Mouse (Mus musculus) neutrophil, adult 5-6 weeks (primary cell): Measurements from ENCODE around the gene Rapgefl1. TPM values are rescaled to one million over a fixed set of nuclear protein-coding genes. Genes with fewer than 3 reads are reported as not detected.
A peak's percentile ranks its signal among the peaks of the same experiment; 100 is the strongest.

ENCODE experiments used
- ATAC-seq: fragments of 151-379, 151-347 bp; 2 replicates; pipeline ENCODE4 v1.8.0; 2017; ENCODE audit warnings: mild to moderate bottlenecking, moderate TSS enrichment; ENCODE audit not compliant: insufficient number of reproducible peaks, poor library complexity, low FRiP score, severe bottlenecking; ENCODE audit errors: extremely low read depth
- total RNA-seq: library from RNA; stranded (forward); fragments of 200-1000 nt; gene quantifications from 2 replicates; pipeline ENCODE4 v1.2.3, GENCODE M21; 2017

The Rapgefl1 gene
- 0.58 and 0.61 TPM in 2 replicates for total RNA-seq

DNA sequence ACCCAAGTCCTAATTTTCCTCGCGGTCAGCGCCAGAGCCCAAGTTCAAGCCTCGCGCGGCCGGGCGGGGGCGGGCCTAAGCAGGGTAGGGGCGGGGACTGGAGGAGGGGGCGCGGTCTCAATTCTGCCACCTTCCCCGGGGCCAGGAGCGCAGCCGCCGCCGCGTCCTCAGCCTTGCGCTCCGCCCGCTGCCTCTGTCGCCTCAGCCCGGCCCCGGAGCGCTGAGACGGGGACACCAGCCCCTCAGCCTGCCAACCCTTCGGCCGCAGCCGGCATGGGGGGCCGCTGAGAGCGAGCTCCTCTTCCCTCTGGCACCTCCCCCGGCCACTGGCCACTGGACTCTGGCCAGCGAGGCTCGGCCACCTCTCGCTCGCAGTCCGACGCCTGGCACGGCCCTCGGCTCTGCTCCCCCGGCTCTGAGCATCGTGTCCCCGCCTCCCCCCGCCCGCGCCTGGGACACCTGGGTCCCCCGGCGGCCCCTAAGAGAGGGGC, at the start of gene Rapgefl1:
Gene Rapgefl1 (plus strand): TSS at position 135 of the 491 bp plus-strand sequence.
- peak; percentile 69 for ATAC-seq

DNA sequence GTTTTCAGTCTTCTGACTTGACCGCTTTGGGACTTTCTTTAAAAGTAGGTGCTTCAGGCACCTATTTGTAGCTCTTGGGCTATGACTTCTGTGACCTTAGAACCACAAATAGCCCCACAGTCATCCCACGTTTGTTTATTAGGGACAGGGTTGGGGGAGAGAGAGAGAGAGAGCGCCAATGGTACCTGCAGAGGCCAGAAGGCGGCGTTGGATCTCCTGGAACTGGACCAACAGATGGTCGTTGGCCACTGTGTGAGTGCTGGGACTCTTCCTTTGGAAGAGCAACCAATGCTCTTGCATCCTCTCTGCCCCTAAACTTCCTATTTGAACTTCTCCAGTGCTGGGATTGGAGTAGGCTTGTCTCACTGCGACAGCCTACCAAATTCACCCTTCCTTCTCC, 49.4 kb upstream of the Rapgefl1 start:
- ATAC-seq, result no peak

DNA sequence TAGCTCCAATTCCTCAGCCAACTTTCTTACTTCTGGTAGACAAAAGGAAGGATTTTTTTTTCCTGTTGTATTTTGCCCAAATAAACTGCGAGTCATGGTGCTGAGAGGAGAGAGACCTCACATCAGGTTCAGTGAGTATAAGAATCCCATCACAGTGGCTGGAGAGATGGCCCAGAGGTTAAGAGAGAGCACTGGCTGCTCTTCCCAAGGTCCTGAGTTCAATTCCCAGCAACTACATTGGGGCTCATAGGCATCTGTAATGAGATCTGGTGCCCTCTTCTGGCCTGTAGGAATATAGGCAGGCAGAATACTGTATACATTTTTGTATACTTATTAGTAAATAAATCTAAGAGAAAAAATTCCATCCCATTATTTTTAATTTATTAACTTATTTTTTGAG, 48.9 kb upstream of the Rapgefl1 start:
- ATAC-seq, result no peak

DNA sequence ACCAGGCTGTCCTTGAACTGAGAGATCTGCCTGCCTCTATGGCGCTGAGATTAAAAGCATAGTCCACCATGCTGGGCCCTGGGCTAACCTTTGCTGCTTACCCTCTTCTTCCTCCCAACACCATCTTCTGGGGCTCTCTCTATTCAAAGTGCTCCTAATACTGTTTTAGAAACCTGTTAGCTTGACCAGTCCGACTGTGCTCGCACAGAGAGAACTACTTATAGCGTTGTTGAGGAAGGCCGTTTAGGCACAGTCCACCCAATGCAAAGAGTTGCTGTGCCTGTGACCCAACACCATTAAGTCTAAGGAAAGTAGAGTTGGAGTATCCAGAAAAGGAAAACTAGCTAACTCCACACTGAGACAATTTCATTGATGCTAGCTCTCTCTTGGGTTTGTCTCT, 48.4 kb upstream of the Rapgefl1 start:
- no peak for ATAC-seq

DNA sequence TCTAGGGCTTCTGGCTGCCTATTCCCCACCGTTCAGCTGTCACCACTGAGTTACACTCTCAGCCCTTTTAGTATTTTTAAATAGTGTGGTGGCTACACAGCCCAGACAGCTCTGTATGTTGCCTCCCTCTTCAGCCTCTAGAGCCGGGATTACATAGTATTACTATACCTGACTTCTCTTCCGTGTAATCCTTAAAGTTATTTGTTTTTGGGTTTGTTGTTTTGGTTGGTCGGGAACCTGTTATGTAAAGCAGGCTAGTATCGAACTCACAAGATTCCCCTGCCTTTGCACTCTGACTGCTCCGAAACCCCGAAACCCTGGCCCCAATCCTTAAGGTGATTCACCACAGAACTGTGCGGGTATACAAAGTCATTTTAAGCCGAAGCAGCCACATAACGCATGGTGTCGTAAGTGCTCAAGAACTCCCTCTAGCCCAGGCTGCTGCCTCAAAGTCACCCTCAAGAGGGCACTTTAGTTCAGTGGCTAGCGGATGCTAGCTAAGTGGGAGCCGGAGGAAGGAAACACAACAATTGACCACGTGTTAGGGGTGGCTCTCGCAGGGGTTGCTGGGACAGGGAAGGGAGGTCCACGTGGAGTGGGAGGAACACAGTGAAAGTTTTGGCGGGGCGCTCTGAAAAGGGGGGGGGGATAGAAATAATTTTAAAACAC, 47.9 kb upstream of the Rapgefl1 start:
- ATAC-seq, result peak; percentile 91

DNA sequence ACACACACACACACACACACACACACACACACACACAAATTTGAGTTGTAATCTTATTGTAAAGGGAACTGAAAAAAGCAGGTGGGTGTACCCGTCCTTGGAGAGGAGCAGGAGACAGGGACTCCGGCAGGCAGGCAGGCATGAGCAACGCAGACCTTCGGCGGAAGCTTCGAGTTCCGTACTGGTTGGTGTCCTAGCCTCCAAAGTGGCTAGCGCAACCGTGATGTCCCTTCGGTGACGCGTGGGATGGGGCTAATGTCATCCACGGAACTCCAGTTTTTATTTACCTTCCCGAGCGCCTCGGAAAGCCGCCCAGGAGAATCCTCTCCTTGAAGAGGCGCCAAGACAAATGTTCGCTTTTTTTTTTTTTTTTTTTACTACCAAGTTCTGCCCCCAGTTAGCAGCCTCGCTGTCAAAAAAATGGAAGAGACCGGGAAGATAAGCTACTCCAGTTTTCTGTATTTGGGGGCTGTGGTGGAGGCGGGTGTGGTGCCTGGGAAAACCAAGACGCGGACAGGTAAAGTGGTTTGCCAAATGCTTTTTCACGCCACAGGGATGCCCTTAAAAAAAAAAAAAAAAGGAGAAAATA, 47.3 kb upstream of the Rapgefl1 start:
- no peak for ATAC-seq

DNA sequence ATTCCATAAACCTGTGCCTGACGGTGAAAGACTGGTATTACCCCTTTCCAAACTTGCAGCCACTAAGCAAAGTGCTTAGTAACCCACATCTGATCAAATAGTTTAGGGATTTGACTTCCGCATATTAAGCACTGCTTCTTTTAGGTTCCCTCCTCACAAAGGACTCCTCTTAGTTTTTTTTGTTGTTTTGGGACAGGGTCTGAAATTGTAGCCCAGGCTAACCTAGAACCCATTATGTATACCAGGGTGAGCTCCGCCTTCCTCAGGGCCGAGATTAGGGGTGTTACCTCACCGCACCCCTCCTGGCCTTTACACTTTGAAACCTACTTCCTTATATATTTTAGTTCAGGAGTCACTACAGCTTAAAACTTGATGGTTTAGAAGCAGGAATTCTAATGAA, 46.8 kb upstream of the Rapgefl1 start:
- no peak for ATAC-seq

DNA sequence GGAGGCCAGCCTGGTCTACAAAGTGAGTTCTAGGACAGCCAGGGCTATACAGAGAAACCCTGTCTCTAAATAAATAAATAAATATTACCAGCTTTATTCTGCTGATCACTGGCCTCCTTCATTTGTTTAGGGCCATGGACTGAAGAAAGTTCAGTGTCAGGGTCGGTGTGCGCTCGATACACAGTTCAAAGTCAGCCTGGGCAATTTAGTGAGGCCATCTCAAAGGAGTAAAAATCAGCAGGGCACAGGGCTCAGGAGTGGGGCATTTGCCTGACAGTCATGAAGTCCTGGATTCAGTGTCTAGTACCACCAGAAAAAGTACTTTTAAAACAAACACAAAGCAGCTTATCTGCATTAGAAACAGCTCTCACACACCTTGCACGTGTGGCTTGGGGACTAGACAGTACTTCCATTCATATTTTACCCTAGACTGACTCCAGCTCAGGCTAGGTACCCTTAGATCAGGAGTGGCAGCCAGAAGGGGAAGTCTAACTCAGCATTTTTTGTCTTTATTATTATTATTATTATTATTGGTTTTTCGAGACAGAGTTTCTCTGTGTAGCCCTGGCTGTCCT, 45.9 kb upstream of the Rapgefl1 start:
- no peak for ATAC-seq

DNA sequence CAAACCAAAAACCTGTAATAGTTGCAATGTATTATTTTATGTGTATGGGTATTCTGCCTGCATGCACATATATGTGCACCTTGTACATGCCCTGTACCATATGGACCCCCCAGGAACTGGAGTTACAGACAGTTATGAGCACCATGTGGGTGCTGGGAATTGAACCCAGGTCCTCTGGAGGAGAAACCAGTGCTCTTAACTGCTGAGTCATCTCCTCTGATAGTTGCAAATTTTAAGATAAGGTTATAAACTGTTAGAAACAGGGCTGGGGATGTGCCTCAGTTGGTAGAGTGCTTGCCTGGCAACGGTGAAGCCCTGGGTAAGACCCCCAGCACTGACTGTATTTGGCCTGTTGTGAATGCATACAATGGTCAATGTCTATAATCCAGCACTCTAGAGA, 45.1 kb upstream of the Rapgefl1 start:
- ATAC-seq, result no peak

DNA sequence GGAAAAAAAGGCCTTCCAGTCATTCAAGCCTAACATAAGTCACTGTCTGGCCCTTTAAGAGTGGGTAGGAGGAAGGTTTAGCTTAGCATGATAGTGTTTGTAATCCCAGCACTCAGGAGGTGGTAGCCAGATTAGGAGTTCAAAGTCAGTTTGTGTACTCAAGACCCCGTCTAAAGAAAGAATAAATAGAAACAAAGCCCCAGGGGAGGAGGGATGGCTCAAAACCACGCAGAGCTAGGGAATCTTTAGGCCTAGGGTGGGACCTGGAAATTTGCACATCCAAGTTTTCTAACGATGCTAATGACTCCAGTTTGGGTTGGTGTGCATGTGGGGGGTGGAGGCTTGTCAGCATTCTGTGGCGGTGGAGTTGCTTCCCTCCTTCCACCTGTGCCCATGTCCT, 44.5 kb upstream of the Rapgefl1 start:
- no peak for ATAC-seq

DNA sequence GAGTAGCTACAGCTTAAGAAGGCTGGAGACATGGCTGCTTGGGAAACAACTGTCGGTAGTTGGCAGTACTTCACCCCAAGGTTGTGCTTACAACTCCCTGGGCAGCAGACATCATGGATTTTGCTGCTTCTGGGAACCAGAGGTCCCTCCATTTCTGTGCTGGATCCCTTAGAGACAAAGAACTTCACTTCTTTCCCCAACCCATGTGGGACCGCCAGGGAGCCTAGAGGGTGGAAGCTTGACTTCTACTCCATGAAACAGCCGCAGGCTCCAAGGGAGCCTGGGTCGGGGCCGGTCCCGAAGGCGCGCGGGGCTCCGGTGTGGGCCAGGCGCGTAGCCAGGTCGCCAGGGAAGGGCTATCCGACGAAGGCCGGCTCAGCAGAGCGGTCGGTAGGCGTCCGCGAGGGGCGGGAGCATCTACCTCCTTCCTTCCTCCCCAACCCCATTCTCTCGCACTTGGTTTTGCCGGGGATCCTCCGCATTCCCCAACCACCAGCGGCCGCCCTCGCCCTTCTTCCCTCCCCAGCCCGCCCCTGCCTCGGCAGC, 42.0 kb upstream of the Rapgefl1 start:
- peak; percentile 30; the same call in 1 of the 2 replicates for ATAC-seq

DNA sequence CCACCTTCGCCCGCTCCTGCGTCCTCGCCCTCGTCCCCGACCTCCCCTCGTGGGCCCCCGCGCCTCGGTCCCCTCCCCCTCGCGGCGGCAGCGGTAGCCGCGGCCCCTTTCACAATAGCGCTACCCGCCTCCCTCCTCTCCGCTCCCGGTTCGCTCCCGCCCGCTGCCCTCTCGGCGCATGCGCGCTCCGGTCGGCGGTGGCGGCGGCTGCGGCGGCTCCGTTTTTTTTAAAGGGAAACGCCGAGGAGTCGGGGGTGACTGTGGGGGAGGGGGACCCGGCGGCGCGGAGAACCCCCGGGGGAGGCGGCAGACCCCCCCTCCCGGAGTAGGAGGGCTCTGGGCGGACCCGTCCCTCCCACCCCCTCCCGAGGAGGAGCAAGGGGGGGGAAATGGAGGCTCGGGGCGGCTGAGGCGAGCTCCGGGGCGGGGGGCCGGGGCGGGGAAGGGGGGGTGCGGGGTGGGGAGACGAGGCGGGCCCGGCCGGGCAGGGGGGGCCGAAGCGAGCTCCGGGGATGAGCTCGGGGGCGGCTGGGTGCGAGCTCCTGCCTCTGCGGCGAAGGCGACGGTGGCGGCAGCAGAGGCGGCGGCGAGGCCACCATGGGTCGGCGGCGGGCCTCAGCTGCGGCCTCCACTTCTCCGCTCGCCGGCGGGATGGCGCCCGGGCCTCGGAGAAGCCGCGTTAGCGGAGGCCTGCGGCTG, 41.4 kb upstream of the Rapgefl1 start, which contains the start of gene Msl1:
Gene Msl1 (plus strand): TSS at position 502 of the 699 bp plus-strand sequence.
- peak; percentile 53 for ATAC-seq

DNA sequence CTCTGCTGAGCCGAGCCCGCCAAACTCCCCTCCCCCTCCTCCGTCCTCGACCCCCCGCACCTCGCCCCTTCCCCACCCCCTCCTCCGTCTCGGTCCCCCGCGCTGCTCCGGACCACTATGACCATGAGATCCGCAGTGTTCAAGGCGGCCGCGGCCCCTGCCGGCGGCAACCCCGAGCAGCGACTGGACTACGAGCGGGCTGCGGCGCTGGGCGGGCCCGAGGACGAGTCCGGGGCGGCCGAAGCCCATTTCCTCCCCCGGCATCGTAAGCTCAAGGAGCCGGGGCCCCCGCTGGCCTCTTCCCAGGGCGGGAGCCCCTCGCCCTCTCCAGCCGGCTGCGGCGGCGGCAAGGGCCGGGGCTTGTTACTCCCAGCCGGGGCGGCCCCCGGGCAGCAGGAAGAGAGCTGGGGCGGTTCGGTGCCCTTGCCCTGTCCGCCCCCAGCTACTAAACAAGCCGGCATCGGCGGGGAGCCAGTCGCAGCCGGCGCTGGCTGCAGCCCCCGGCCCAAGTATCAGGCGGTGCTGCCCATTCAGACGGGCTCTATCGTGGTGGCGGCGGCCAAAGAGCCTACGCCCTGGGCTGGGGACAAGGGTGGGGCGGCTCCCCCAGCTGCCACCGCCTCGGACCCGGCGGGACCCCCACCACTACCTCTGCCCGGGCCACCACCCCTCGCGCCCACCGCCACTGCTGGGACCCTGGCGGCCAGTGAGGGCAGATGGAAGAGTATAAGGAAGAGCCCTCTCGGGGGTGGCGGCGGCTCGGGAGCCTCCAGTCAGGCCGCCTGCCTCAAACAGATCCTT, 40.7 kb upstream of the Rapgefl1 start:
- no peak for ATAC-seq

DNA sequence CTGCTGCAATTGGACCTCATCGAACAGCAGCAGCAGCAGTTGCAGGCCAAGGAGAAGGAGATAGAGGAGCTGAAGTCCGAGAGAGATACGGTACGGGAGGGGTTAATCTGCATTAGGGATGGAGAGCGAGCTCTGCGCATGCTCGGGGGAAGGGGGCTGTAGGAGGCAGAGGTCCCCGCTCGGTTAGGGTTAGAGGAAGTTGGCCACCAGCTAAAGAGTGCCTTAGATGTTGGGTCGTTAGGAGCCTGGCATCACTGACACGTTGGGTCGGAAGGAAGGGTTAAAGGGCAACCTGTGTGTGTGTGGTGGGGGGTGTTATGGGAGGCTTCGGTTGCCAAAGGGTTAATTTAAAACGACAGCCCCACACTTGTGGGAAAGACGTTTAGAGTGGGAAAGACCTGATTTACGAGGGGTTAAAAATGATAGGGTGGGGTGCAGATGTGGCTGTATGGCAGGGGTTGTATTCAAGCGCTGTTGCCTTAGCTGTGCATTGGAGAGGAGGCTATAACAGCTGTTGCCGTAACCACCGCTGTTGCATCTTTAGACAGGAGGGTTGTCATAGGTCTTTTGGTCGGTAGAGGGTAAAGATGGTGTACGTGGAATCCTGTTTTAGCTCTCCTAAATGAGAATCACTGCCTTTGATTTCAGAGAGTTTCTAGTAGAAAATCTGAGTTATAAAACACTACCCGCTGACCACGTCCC, 39.9 kb upstream of the Rapgefl1 start:
- peak; percentile 22; the same call in 1 of the 2 replicates for ATAC-seq

DNA sequence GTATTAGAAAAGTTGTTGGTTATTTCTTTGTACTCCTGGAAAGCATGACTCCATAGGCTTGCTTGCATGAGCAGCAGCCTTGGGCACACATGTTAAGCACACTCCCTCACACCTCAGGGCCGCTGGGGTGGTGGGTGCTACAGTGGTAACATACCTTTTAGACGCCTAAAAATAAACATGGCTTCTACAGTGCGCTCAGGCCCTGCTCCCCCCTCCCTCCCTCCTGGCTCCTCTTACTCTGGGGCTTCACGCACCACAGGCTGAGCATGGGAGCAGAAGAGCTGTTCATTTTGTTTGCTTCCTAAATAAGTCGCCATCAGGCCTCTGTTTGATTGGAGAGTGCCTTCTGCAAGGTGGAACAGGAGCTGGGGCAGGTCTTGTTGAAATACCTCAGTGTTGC, 39.3 kb upstream of the Rapgefl1 start:
- ATAC-seq, result no peak

DNA sequence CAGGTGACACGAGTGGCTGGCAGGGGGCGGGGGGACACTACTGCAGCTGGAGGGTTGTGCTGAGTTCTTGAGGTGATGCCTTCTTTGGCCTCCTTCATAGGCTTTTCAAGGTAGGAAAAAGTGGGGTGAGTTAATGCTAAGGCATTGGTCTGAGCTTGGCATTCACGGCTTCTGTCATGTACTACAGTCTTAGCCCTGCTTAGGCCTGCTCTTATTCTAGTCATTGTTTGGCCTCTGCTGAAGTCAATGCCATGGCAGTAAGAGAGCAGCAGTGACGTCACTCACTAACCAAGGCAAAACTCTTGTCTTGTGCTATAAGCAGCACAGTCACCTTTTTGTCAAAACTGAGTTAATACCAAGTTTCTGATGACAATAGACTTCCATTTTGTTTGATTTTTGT, 38.7 kb upstream of the Rapgefl1 start:
- no peak for ATAC-seq

DNA sequence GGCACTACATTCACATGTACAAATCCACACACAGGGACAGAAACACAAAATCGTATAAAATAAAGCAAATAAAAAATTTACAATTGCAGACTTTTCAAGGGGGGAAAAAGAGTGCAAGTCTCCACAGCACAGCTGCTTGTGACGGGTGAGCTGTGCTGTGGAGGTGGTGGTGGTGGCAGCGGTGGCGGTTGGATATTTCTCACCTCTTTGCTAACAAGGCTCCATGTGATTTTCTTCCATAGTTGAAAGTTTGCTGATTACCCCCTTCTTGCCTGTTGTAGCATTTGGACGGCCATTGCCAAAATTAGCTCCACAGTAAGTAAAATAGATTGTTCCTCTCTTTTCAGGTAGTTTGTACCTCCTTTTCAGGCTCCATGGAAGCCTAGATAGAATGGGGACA, 32.0 kb upstream of the Rapgefl1 start, which contains the start of gene Casc3:
Gene Casc3 (plus strand): TSS at position 301 of the 400 bp plus-strand sequence.
- no peak for ATAC-seq

DNA sequence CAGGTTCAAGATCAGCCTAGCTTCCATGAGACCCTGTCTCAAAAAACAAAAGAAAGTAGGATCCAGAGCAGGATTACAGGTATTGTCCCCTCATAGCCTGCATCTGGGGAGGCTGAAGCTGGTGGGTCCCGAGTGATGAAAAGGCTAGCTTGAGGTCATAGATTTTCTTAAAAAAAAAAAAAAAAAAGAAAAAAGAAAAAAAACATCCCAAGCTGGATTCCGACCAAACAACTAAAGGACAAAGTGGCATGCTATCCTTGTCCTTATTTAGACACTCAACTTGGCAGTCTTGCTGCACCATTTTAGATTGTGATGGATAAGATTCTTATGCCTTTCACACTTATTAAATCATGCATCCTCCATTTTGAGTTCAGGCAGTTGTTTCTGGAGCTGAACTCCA, 28.2 kb upstream of the Rapgefl1 start:
- no peak for ATAC-seq
